Mouse (Mus musculus) heart, postnatal 0 days (tissue): ENCODE data around the gene Maats1.

Source experiments
- CTCF ChIP-seq: IDR thresholded peaks from 2 replicates; pipeline ENCODE4 v1.5.1; 2016; ENCODE audit warnings: antibody characterized with exemption, control low read depth, low read depth
- EP300 ChIP-seq: IDR thresholded peaks from 2 replicates; pipeline ENCODE4 v1.6.1; 2016; ENCODE audit warnings: antibody characterized with exemption, low read depth

- TF ChIP-seq EP300: no peak
- TF ChIP-seq CTCF: no peak
These were observed 48.4 kb upstream of the Maats1 start for GRCm38 (mm10) chr16:38390322-38390721.
